Mouse (Mus musculus) kidney, adult 2 months (tissue): ENCODE data around the gene Kdelc2.

ENCODE experiments used
- CTCF ChIP-seq: fragments of 200-500 bp; conservative IDR thresholded peaks from 2 replicates; pipeline ENCODE4 v1.5.1; 2011; ENCODE audit warnings: low read depth, mild to moderate bottlenecking, control low read depth, low read length, moderate library complexity, mixed read lengths; ENCODE audit not compliant: insufficient read depth, insufficient read length
- POLR2A ChIP-seq: fragments of 200-500 bp; IDR thresholded peaks from one replicate; pipeline ENCODE4 v1.6.1; 2011; ENCODE audit warnings: low read depth, low read length, control low read depth

GRCm38 (mm10) chr9:53399537-53399936, 15.7 kb downstream of the Kdelc2 start:
- no peak for TF ChIP-seq CTCF
- TF ChIP-seq POLR2A = no peak
